Mouse (Mus musculus) regulatory T cell (primary cell): Measurements from ENCODE around the gene Kifc1.
"Not testable (repeated sequence)": the region's sequence is repeated elsewhere in the genome, so short reads cannot be mapped to it uniquely, and the experiment has no call there.

Source experiments
- in situ Hi-C: fragments of 300-600 bp; cut with MboI, MseI; formaldehyde crosslinking; loops from one replicate; pipeline ENCODE4 v1.15.1; 2025; ENCODE audit warnings: high pct_unique_total_duplicates

Kifc1 gene

GRCm38 (mm10) chr17:33904835-33905234 lies 14.4 kb upstream of the Kifc1 start, which contains the start of gene Platr17:
Gene Platr17, plus strand, starts transcription at chr17:33905135.
- in situ Hi-C loops: loop anchor here (5.0 to 25.0 kb wide), 2 partner anchors 33 to 707 kb away; partner anchors contain the start of genes Agpat1, Egfl8, Gm7029 and Rnf5

- in situ Hi-C loops: loop anchor here (25.0 kb wide), 1 partner anchor 708 kb away; the partner anchor contains the start of genes Agpat1, Egfl8 and Rnf5
These were observed 13.6 kb upstream of the Kifc1 start for GRCm38 (mm10) chr17:33903911-33904651.

GRCm38 (mm10) chr17:33902491-33902890 lies 12.0 kb upstream of the Kifc1 start:
- in situ Hi-C loops: loop anchor here (25.0 kb wide), 1 partner anchor 710 kb away; the partner anchor contains the start of genes Agpat1, Egfl8 and Rnf5

GRCm38 (mm10) chr17:33902079-33902478 lies 11.6 kb upstream of the Kifc1 start:
- in situ Hi-C loops: loop anchor here (25.0 kb wide), 1 partner anchor 710 kb away; the partner anchor contains the start of genes Agpat1, Egfl8 and Rnf5

DNA sequence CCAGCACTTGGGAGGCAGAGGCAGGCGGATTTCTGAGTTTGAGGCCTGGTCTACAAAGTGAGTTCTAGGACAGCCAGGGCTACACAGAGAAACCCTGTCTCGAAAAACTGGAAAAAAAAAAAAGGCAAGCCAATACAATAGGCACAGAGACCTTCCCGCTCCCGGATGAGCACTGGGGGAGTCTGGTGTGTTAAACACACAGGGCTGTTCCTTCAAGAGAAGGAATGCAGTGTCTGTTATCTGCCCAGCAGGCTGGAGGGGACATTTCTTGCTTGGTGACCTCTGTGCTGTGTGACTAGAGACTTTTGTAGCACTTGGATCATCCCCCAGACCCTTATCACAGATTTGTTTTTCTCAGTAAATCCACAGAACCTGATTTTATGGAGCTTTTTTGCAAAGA lies 11.2 kb upstream of the Kifc1 start:
- in situ Hi-C loops: loop anchor here (25.0 kb wide), 1 partner anchor 711 kb away; the partner anchor contains the start of genes Agpat1, Egfl8 and Rnf5

DNA sequence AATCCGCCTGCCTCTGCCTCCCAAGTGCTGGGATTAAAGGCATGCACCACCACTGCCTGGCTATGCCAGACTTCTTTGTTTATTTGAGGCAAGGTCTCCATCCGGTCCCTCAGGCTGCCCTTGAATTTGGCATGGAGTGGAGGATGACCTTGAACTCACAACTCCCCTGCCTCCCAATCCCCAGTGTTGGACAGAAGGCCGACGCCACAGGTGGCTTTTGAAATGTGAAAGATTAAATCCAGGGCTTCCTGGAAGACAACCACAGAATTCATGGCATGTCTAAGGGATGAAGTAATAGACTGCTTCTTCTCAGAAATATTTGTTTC lies 10.5 kb upstream of the Kifc1 start:
- in situ Hi-C loops: loop anchor here (25.0 kb wide), 1 partner anchor 711 kb away; the partner anchor contains the start of genes Agpat1, Egfl8 and Rnf5

- in situ Hi-C loops: loop anchor here (25.0 kb wide), 1 partner anchor 712 kb away; the partner anchor contains the start of genes Agpat1, Egfl8 and Rnf5
These were observed 10.0 kb upstream of the Kifc1 start for GRCm38 (mm10) chr17:33900281-33900988.

DNA sequence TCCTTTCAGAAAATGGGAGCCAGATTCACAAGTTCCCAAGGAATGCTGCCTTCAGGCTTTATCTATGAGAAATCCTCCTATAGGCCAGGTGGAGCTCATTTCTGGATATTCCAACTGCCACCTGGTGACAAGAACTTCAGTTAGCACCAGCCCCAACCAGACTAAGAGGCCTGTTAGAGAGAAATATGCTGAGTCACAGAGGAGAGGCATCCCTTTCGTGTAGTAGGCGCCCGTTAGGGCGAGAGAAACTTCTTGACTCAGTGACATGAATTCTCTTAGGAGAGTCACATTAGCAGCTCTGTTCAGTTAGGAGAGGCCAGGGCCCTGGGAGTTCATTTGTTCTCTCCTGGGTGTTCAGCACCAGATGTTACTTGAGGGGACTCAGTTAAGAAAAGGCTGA lies 9.2 kb upstream of the Kifc1 start:
- in situ Hi-C loops: loop anchor here (25.0 kb wide), 1 partner anchor 713 kb away; the partner anchor contains the start of genes Agpat1, Egfl8 and Rnf5

DNA sequence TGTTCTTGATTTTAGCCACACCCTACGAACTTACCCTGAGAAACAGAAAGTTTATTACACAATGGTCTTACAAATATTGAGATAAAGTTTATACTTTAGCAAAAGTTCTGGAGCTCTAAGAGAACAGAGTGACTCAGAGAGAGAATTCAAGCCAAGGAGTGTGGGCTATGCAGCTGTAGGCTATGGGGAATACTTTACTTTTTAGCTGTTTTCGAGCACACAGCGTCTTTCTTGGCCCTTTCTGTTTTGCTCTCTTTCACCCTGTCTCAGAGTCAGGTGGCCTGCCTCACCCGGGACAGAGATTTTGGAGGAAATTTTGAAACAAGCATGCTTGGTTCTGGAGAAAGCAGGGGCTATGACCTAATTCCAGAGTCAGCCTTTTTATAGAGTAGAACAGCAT lies 7.7 kb upstream of the Kifc1 start:
- in situ Hi-C loops: not testable (repeated sequence)

DNA sequence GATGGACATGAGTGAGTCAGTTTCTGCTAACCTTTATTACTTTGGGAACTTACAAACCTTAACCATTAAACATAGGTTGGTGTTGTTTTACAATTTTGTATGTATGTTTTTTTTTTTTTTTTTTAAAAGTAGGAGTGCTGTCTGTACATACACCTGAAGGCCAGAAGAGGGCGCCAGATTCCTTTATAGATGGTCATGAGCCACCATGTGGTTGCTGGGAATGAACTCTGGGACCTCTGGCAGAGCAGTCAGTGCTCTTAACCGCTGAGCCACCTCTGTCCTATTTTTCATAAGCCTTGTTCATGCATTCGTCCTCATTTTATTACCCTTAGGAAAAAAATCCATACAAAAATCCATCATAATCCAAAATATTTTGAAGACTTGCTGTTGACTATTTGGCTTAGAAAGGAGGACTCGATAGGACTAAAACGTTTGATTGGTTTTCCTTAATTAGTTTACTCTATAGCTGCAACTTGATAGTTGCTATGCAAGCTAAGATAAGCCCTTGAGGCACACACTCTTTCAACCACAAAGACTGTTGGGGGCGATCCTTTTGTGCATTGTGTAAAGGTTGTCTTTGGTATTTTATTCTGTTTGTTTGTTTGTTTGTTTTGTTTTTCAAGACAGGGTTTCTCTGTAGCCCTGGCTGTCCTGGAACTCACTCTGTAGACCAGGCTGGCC lies 6.8 kb upstream of the Kifc1 start:
- in situ Hi-C loops: no loop called here

DNA sequence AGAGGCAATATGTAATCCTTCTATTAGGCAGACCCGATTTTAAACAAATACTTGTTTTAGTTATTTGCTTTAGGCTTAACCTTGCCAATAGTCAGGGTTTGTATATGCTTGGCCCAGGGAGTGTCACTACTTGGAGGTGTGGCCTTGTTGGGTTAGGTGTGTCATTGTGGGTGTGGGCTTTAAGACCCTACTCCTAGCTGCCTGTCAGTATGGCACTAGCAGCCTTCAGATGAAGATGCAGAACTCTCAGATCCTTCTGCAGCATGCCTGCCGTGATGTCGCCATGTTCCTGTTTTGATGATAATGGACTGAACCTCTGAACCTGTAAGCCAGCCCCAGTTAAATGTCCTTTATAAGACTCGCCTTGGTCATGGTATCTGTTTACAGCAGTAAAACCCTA lies 2.5 kb upstream of the Kifc1 start:
- in situ Hi-C loops: loop anchor here (5.0 kb wide), 1 partner anchor 39 kb away; no protein-coding TSS in a partner anchor

DNA sequence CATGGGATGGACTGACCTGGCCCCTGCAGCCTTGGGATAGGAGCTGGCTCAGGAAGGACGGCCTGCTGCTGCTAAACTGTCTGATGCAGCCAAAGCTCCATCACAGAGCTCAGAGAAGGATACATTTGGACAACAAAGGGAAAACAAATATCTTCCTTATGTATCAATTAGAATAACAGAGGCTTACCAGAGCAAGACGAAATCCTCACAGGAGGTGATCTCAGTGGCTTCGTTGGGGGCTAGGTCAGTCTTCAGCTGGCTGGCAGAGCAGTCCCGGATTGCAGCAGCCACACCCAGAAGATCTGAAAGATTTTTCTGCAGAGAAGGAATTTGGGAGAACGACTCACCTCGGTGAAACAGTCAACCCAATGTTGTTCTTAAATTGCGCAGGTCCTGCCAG lies 2.0 kb upstream of the Kifc1 start:
- in situ Hi-C loops: loop anchor here (5.0 kb wide), 1 partner anchor 40 kb away; no protein-coding TSS in a partner anchor

- in situ Hi-C loops: loop anchor here (5.0 kb wide), 1 partner anchor 40 kb away; no protein-coding TSS in a partner anchor
These were observed 1.4 kb upstream of the Kifc1 start for GRCm38 (mm10) chr17:33891892-33892291.

DNA sequence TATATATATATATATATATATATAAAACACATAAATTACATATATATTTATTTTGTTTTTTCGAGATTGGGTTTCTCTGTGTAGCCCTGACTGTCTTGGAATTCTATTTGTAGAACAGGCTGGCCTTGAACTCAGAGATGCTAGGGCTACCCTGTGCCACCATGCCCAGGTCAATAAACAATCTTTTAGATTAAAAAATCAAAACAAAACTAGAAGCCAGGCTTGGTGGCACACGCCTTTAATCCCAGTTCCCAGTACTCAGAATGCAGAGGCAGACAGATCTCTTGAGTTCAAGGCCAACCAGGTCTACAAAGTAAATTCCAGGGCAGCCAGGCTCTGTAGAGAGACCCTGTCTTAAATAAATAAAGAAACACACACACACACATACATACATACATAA lies 896 bp upstream of the Kifc1 start:
- in situ Hi-C loops: loop anchor here (5.0 kb wide), 1 partner anchor 41 kb away; no protein-coding TSS in a partner anchor

GRCm38 (mm10) chr17:33889941-33890532 lies 424 bp downstream of the Kifc1 start:
- in situ Hi-C loops: loop anchor here (5.0 to 10.0 kb wide), 4 partner anchors 42 to 1275 kb away; no protein-coding TSS in a partner anchor

DNA sequence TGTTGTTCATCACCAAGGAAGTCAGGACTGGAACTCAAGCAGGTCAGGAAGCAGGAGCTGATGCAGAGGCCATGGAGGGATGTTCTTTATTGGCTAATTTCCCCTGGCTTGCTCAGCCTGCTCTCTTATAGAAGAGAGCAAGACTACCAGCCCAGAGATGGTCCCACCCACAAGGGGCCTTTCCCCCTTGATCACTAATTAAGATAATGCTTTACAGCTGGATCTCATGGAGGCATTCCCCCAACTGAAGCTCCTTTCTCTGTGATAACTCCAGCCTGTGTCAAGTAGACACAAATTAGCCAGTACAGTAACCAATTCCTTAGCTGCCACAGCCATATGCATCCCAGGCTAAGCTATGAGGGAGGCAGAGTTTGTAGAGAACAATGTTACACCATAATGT lies 2.2 kb downstream of the Kifc1 start:
- in situ Hi-C loops: loop anchor here (5.0 to 10.0 kb wide), 3 partner anchors 131 to 1273 kb away; no protein-coding TSS in a partner anchor

GRCm38 (mm10) chr17:33887802-33888201 lies 2.7 kb downstream of the Kifc1 start:
- in situ Hi-C loops: loop anchor here (5.0 to 10.0 kb wide), 3 partner anchors 131 to 1273 kb away; no protein-coding TSS in a partner anchor

GRCm38 (mm10) chr17:33884320-33884719 lies 6.1 kb downstream of the Kifc1 start:
- in situ Hi-C loops: loop anchor here (5.0 to 10.0 kb wide), 3 partner anchors 37 to 1270 kb away; no protein-coding TSS in a partner anchor

DNA sequence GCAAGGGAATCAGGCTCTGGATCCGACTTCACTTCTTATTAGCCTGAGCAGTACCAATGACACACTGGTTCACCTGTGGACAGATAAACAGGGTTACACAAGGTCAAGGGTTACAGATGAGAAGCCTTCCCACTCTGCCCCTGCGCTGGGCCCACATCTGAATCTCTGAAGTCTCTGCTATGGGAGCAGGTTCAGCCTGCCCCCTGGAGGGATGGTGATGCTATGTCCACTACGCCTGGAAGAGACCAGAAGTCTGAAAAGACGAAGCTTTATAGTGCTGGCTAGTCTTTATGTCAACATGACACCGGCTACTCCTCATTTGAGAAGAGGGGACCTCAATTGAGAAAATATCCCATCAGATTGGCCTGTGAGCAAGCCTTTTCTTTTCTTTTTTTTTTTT lies 14.7 kb downstream of the Kifc1 start:
- in situ Hi-C loops: not testable (repeated sequence)

- in situ Hi-C loops: loop anchor here (5.0 kb wide), 1 partner anchor 33 kb away; the partner anchor contains the start of genes Daxx and Platr17
These were observed 16.1 kb downstream of the Kifc1 start for GRCm38 (mm10) chr17:33874411-33874810.
